Mouse (Mus musculus): ENCODE measurements at regions not wholly inside any gene's neighbourhood (a gene's known extent, or its start where the extent isn't known, plus 50 kb on each side); places are given as distances from the start of the nearest gene placed in this dataset.

DNA sequence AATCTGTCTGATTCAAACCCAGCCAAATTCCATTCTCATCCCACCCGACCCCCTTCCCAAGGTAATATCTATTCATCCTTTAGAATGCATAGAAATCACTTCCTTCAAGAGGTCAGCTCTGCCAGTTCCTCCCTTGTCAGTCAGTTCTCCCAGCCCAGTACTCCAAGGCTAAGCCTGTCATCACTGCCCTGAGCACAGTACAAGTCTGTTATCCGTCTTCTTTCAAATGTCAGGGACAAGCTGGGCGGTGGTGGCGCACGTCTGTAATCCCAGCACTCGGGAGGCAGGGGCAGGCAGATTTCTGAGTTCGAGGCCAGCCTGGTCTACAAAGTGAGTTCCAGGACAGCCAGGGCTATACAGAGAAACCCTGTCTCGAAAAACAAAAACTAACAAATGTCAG is 75.9 kb upstream of the Tbx3 start:
- Histone ChIP-seq H3K9me3 (ENCODE audit: control insufficient read depth, low read length) (no peaks in the 10 kb centered on the region), H3K27ac (ENCODE audit: low read length) (no peak overlapping the region), H3K27me3 (ENCODE audit: control insufficient read depth, insufficient read depth, low read depth, low read length) (no peaks in the 10 kb centered on the region), H3K36me3 (ENCODE audit: control insufficient read depth, insufficient read depth, low read length) (no peaks in the 10 kb centered on the region), H3K4me1 (replicated peaks; ENCODE audit: control insufficient read depth, insufficient read depth, low read length) (peaks cover 10% of the 10 kb centered on the region), H3K4me2 (ENCODE audit: low read depth, low read length) (no peak overlapping the region), H3K4me3 (ENCODE audit: low read length) (no peak overlapping the region), H3K9ac (ENCODE audit: low read length) (no peak overlapping the region)
- ATAC-seq (ENCODE audit: low read depth): no peak
- WGBS: 79% methylated on average over 8 of the region's 8 CpGs

- Histone ChIP-seq H3K9ac (ENCODE audit: low read length) (no peak overlapping the region), H3K36me3 (ENCODE audit: control insufficient read depth, insufficient read depth, low read length) (no peaks in the 10 kb centered on the region), H3K4me3 (ENCODE audit: low read length) (no peak overlapping the region), H3K27me3 (ENCODE audit: control insufficient read depth, insufficient read depth, low read depth, low read length) (no peaks in the 10 kb centered on the region), H3K9me3 (ENCODE audit: control insufficient read depth, low read length) (no peaks in the 10 kb centered on the region), H3K27ac (ENCODE audit: low read length) (peak overlapping the region; percentile 17; the same call in 1 of the 2 replicates), H3K4me2 (ENCODE audit: low read depth, low read length) (no peak overlapping the region), H3K4me1 (replicated peaks; ENCODE audit: control insufficient read depth, insufficient read depth, low read length) (peaks cover 10% of the 10 kb centered on the region)
- 86% methylated on average over 19 of the region's 19 CpGs for WGBS
- ATAC-seq (ENCODE audit: low read depth): no peak
Measured at GRCm38 (mm10) chr5:119596295-119596993, 74.0 kb upstream of the Tbx3 start.

GRCm38 (mm10) chr5:119596994-119597391 is 73.5 kb upstream of the Tbx3 start:
- Histone ChIP-seq H3K27ac (ENCODE audit: low read length) (peak overlapping the region; percentile 17; the same call in 1 of the 2 replicates), H3K4me2 (ENCODE audit: low read depth, low read length) (no peak overlapping the region), H3K4me3 (ENCODE audit: low read length) (no peak overlapping the region), H3K36me3 (ENCODE audit: control insufficient read depth, insufficient read depth, low read length) (no peaks in the 10 kb centered on the region), H3K9ac (ENCODE audit: low read length) (no peak overlapping the region), H3K27me3 (ENCODE audit: control insufficient read depth, insufficient read depth, low read depth, low read length) (no peaks in the 10 kb centered on the region), H3K4me1 (replicated peaks; ENCODE audit: control insufficient read depth, insufficient read depth, low read length) (peaks cover 10% of the 10 kb centered on the region), H3K9me3 (ENCODE audit: control insufficient read depth, low read length) (no peaks in the 10 kb centered on the region)
- 58% methylated on average over 8 of the region's 8 CpGs for WGBS
- ATAC-seq (ENCODE audit: low read depth): no peak

- no peak overlapping the region for H3K9ac ChIP-seq (ENCODE audit: low read length)
- no peaks in the 10 kb centered on the region for H3K36me3 ChIP-seq (ENCODE audit: control insufficient read depth, insufficient read depth, low read length)
- no peak for ATAC-seq (ENCODE audit: low read depth)
- H3K9me3 ChIP-seq (ENCODE audit: control insufficient read depth, low read length): no peaks in the 10 kb centered on the region
- no peak overlapping the region for H3K4me2 ChIP-seq (ENCODE audit: low read depth, low read length)
- no peak overlapping the region for H3K27ac ChIP-seq (ENCODE audit: low read length)
- peaks cover 10% of the 10 kb centered on the region for H3K4me1 ChIP-seq (replicated peaks; ENCODE audit: control insufficient read depth, insufficient read depth, low read length)
- no peak overlapping the region for H3K4me3 ChIP-seq (ENCODE audit: low read length)
- WGBS: 82% methylated on average over 3 of the region's 3 CpGs
- no peaks in the 10 kb centered on the region for H3K27me3 ChIP-seq (ENCODE audit: control insufficient read depth, insufficient read depth, low read depth, low read length)
Measured at GRCm38 (mm10) chr5:119597530-119597929, 72.9 kb upstream of the Tbx3 start.

- 38% methylated on average over 10 of the region's 10 CpGs for WGBS
- H3K27ac ChIP-seq (ENCODE audit: low read length): no peak overlapping the region
- peaks cover 10% of the 10 kb centered on the region for H3K4me1 ChIP-seq (replicated peaks; ENCODE audit: control insufficient read depth, insufficient read depth, low read length)
- no peaks in the 10 kb centered on the region for H3K9me3 ChIP-seq (ENCODE audit: control insufficient read depth, low read length)
- no peak overlapping the region for H3K4me2 ChIP-seq (ENCODE audit: low read depth, low read length)
- H3K4me3 ChIP-seq (ENCODE audit: low read length): no peak overlapping the region
- no peak overlapping the region for H3K9ac ChIP-seq (ENCODE audit: low read length)
- no peaks in the 10 kb centered on the region for H3K36me3 ChIP-seq (ENCODE audit: control insufficient read depth, insufficient read depth, low read length)
- ATAC-seq (ENCODE audit: low read depth): peak; percentile 39
- no peaks in the 10 kb centered on the region for H3K27me3 ChIP-seq (ENCODE audit: control insufficient read depth, insufficient read depth, low read depth, low read length)
Measured at GRCm38 (mm10) chr5:119598166-119598565, 72.3 kb upstream of the Tbx3 start.

DNA sequence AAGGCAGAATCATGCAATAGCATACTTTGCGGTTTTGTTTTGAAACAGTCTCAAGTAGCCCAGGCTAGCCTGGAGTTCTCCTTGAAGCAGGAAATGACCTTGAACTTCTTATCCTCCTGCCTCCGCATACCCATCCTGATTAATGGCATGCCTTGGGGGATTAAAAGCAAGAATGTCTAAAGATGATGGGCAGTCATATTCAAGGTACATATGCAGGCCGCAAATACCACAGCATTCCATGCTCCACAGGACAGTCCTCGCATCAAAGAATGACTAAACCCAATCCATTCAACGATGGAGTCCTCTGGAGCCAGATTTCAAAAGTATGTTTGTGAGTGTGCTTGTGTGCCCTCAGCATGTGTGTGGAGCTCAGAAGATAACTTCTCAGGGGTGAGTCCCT is 69.1 kb upstream of the Tbx3 start:
- H3K9ac ChIP-seq (ENCODE audit: low read length): no peak overlapping the region
- H3K27me3 ChIP-seq (ENCODE audit: control insufficient read depth, insufficient read depth, low read depth, low read length): no peaks in the 10 kb centered on the region
- H3K4me1 ChIP-seq (replicated peaks; ENCODE audit: control insufficient read depth, insufficient read depth, low read length): peaks cover 10% of the 10 kb centered on the region
- H3K27ac ChIP-seq (ENCODE audit: low read length): peak overlapping the region; percentile 13; the same call in 1 of the 2 replicates
- ATAC-seq (ENCODE audit: low read depth): no peak
- no peaks in the 10 kb centered on the region for H3K36me3 ChIP-seq (ENCODE audit: control insufficient read depth, insufficient read depth, low read length)
- no peak overlapping the region for H3K4me2 ChIP-seq (ENCODE audit: low read depth, low read length)
- H3K9me3 ChIP-seq (ENCODE audit: control insufficient read depth, low read length): no peaks in the 10 kb centered on the region
- H3K4me3 ChIP-seq (ENCODE audit: low read length): no peak overlapping the region
- WGBS: 89% methylated on average over 5 of the region's 5 CpGs

- Histone ChIP-seq H3K9ac (ENCODE audit: low read length) (no peak overlapping the region), H3K36me3 (ENCODE audit: control insufficient read depth, insufficient read depth, low read length) (no peaks in the 10 kb centered on the region), H3K9me3 (ENCODE audit: control insufficient read depth, low read length) (no peaks in the 10 kb centered on the region), H3K4me2 (ENCODE audit: low read depth, low read length) (no peak overlapping the region), H3K4me3 (ENCODE audit: low read length) (no peak overlapping the region), H3K27me3 (ENCODE audit: control insufficient read depth, insufficient read depth, low read depth, low read length) (no peaks in the 10 kb centered on the region), H3K4me1 (replicated peaks; ENCODE audit: control insufficient read depth, insufficient read depth, low read length) (peaks cover 5% of the 10 kb centered on the region), H3K27ac (ENCODE audit: low read length) (no peak overlapping the region)
- peak; percentile 50 for ATAC-seq (ENCODE audit: low read depth)
- WGBS: 57% methylated on average over 16 of the region's 16 CpGs
Measured at GRCm38 (mm10) chr5:119602001-119602400, 68.5 kb upstream of the Tbx3 start.

- Histone ChIP-seq H3K9me3 (ENCODE audit: control insufficient read depth, low read length) (no peaks in the 10 kb centered on the region), H3K27ac (ENCODE audit: low read length) (0 out of 2 replicates have a peak overlapping the region, but pooled peaks have one; percentile 6), H3K4me3 (ENCODE audit: low read length) (no peak overlapping the region), H3K36me3 (ENCODE audit: control insufficient read depth, insufficient read depth, low read length) (no peaks in the 10 kb centered on the region), H3K9ac (ENCODE audit: low read length) (no peak overlapping the region), H3K4me1 (replicated peaks; ENCODE audit: control insufficient read depth, insufficient read depth, low read length) (no peaks in the 10 kb centered on the region; the same call in 1 of the 2 replicates), H3K4me2 (ENCODE audit: low read depth, low read length) (no peak overlapping the region), H3K27me3 (ENCODE audit: control insufficient read depth, insufficient read depth, low read depth, low read length) (no peaks in the 10 kb centered on the region)
- peak; percentile 69 for ATAC-seq (ENCODE audit: low read depth)
- 49% methylated on average over 7 of the region's 7 CpGs for WGBS
Measured at GRCm38 (mm10) chr5:119605444-119605843, 65.0 kb upstream of the Tbx3 start.

DNA sequence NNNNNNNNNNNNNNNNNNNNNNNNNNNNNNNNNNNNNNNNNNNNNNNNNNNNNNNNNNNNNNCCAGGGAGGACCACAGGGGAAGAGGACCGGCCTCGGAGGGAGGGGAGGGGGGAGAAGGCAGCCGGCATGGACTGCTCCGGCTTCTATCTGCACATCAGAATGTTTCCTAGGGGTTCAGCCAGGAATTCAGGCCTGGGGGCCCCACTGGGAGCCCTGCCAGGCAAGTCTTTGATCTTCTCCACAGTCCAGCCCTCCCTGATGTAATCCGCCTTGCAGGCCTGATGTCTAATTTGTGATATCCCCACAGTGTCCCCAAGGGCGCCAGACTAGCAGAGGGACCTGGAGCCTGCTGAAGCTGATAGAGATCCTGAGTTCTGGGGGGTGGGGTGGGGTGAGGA is 57.1 kb upstream of the Tbx3 start:
- Histone ChIP-seq H3K27me3 (ENCODE audit: control insufficient read depth, insufficient read depth, low read depth, low read length) (no peaks in the 10 kb centered on the region), H3K9me3 (ENCODE audit: control insufficient read depth, low read length) (no peaks in the 10 kb centered on the region), H3K4me1 (replicated peaks; ENCODE audit: control insufficient read depth, insufficient read depth, low read length) (peaks cover 10% of the 10 kb centered on the region), H3K27ac (ENCODE audit: low read length) (peak overlapping the region; percentile 50), H3K36me3 (ENCODE audit: control insufficient read depth, insufficient read depth, low read length) (no peaks in the 10 kb centered on the region), H3K9ac (ENCODE audit: low read length) (no peak overlapping the region), H3K4me3 (ENCODE audit: low read length) (no peak overlapping the region), H3K4me2 (ENCODE audit: low read depth, low read length) (no peak overlapping the region)
- ATAC-seq (ENCODE audit: low read depth): peak; percentile 88
- whole genome bisulfite sequencing: 10% methylated on average over 6 of the region's 6 CpGs
